Mouse (Mus musculus) left cerebral cortex, adult 8-10 months (tissue): ENCODE measurements around the gene Mfsd10. TPM values are rescaled to one million over a fixed set of nuclear protein-coding genes. Genes with fewer than 3 reads are reported as not detected.
"Not testable (repeated sequence)": the region's sequence is repeated elsewhere in the genome, so short reads cannot be mapped to it uniquely, and the experiment has no call there.

Source experiments
- DNase-seq, 2 experiments: peaks; one replicate each; pipeline ENCODE4 v3.0.0; 2022; ENCODE audit warnings: low spot score in 2 of 2
- total RNA-seq, 4 experiments: library from RNA; stranded (reverse); gene quantifications; 2 replicates each; pipeline ENCODE4 v1.2.4; 2022

The Mfsd10 gene
- total RNA-seq, 4 experiments from 2014 or later: 38.7 to 55.0 (median 47.0) TPM

DNA sequence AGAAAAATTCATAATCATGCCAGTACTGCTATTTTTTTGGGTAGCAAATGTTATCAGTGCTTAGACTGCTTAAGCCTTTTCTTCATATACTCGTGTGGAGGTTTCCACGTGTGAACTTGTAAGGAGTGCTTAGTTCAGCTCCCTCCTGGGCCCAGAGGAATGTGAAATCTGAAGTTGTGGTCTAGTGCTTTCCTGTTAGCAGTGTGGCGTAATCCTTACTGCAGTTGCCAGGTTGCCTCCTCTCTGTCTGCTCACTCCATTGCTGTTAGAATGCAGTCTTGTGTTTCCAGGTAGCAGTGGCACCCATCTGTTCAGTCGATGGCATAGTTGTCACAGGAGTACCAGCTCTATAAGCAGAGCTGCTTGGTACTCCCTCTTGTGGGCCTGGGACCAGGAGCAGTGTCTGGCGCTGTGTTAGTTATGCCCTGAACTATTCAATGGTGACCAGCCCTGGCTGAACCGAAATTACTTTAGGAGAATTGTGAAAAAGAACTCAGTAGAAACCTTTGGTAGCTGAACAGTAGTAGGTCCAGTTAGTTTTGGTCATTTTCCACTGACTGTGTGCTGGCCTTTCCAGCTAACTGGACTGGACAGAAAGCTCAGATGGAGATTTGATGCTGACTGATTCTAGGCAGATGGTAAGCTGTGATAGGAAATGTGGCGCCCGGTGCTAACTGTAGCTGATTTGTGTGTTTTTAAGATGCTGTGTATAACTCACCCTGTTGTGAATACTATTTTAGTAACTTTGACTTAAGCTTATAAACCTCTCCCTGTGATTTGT, 29.7 kb downstream of the Mfsd10 start:
- no peak for DNase-seq

- DNase-seq: no peak
Observed at GRCm38 (mm10) chr5:34604576-34604975, 32.4 kb downstream of the Mfsd10 start.

- DNase-seq: no peak
Observed at GRCm38 (mm10) chr5:34593202-34593727, 43.7 kb downstream of the Mfsd10 start.

GRCm38 (mm10) chr5:34592666-34593065, 44.3 kb downstream of the Mfsd10 start:
- DNase-seq: no peak

GRCm38 (mm10) chr5:34592224-34592623, 44.8 kb downstream of the Mfsd10 start:
- DNase-seq: not testable (repeated sequence)

- no peak for DNase-seq
Observed at GRCm38 (mm10) chr5:34591388-34592004, 45.5 kb downstream of the Mfsd10 start.

DNA sequence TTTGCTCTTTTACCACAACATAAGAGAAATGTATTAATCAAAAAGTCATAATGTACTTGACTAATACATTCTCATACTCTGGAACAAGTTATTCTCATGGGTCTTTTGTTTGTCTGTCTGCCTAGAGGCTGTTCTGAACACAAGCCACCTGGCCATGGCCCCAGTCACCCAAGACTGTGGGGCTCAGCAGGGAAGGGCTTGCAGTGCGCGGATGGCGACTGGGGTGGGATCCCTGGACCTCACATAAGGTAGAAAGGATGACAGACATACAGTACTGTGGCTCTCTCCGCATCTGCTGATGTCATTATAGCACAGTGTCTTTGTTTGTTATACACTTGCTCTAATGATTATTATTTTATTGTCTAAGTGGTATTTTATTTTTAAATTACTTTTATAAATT, 46.3 kb downstream of the Mfsd10 start:
- DNase-seq: no peak

- DNase-seq: no peak
Observed at GRCm38 (mm10) chr5:34590059-34590458, 47.0 kb downstream of the Mfsd10 start.

GRCm38 (mm10) chr5:34587881-34588280, 49.1 kb downstream of the Mfsd10 start:
- no peak for DNase-seq

DNA sequence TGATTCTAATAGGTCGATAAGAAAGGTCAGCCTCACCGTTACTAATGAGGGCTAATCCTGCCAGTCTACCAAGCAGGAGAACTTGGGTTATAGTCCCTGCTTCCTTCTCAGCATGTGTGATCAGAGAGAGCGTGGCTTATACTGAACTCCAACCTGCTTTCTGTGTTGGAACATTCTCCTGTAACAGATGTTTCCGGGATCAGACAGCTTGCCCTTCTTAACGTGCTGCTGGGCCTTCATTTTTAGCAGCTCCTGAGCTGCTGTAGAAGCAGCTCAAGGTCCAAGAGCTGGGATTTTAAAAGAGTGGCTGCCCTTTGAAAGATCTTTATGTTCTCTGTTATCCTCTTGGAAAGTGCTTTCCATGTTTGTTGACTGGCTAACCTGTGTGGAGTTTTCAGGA, 51.8 kb downstream of the Mfsd10 start:
- no peak for DNase-seq

Other genes with a start within 250 kb of the Mfsd10 start
- 10 to 100 TPM; 15.4 to 24.0 (median 20.9) TPM for gene Tnip2, start 123.2 kb downstream of the Mfsd10 start, total RNA-seq
- 1 to 10 TPM; 2.6 to 8.7 (median 4.6) TPM for gene Sh3bp2, start 111.4 kb downstream of the Mfsd10 start, total RNA-seq
- gene Add1, start 63.5 kb downstream of the Mfsd10 start, total RNA-seq: 100 to 1,000 TPM; 396 to 434 (median 416) TPM
- gene Nop14, start 22.9 kb upstream of the Mfsd10 start, total RNA-seq: 10 to 100 TPM; 15.8 to 20.0 (median 16.4) TPM
- 1 to 10 TPM; 5.1 to 5.7 (median 5.5) TPM for gene Grk4, start 23.2 kb upstream of the Mfsd10 start, total RNA-seq
- gene Htt, start 124.5 kb upstream of the Mfsd10 start, total RNA-seq: 10 to 100 TPM; 74.6 to 88.4 (median 78.5) TPM